Mouse (Mus musculus): ENCODE data around the gene Pofut2. TPM values are rescaled to one million over a fixed set of nuclear protein-coding genes. Genes with fewer than 3 reads are reported as not detected.

The Pofut2 gene
- polyA plus RNA-seq, 1 experiment = 8.4 TPM

DNA sequence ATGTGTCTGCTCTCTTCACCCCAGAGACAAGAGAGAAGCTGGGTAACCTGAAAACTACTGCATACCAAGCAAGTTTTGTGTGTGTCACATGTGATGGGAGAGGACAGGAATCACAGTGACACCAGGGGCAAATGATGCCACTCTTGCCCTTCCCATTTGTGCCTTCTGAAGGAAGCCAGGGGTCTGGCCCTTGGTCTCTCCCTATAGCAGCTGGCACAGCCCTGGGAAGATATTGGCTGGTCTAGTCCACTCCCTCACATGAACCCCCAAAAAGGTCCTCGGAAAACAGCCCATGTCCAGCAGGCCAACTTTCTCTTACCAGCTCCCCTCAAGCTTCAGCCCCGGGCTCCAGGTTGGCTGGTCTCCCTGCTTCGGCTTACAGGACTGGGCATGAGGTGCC lies 45.3 kb downstream of the Pofut2 start:
- H3K4me1 ChIP-seq (ENCODE audit: control insufficient read depth, insufficient read depth, low read length) = peaks cover 2% of the 10 kb centered on the region
- WGBS = 87% methylated on average over 3 of the region's 3 CpGs
- no peak overlapping the region for H3K4me3 ChIP-seq (replicated peaks; ENCODE audit: control insufficient read depth, low read depth, low read length)
- no peak overlapping the region for H3K27ac ChIP-seq (ENCODE audit: control insufficient read depth, insufficient read depth, low read depth, low read length, poor library complexity)
- TF ChIP-seq POLR2A (IDR thresholded peaks at IDR 0.05; ENCODE audit: borderline replicate concordance, control insufficient read depth, low read depth, low read length) (no peak), CTCF (IDR thresholded peaks at IDR 0.05; ENCODE audit: control insufficient read depth, insufficient read depth, low read length) (no peak)

- H3K4me1 ChIP-seq (ENCODE audit: control insufficient read depth, insufficient read depth, low read length) = peaks cover 1% of the 10 kb centered on the region; the same call in 1 of the 2 replicates
- no peak overlapping the region for H3K27ac ChIP-seq (ENCODE audit: control insufficient read depth, insufficient read depth, low read depth, low read length, poor library complexity)
- no peak overlapping the region for H3K4me3 ChIP-seq (replicated peaks; ENCODE audit: control insufficient read depth, low read depth, low read length)
- no peak for TF ChIP-seq CTCF (IDR thresholded peaks at IDR 0.05; ENCODE audit: control insufficient read depth, insufficient read depth, low read length)
- TF ChIP-seq POLR2A (IDR thresholded peaks at IDR 0.05; ENCODE audit: borderline replicate concordance, control insufficient read depth, low read depth, low read length) = no peak
- WGBS = 82% methylated on average over 4 of the region's 4 CpGs
Observed at GRCm38 (mm10) chr10:77304840-77305533, 46.0 kb downstream of the Pofut2 start.

- Histone ChIP-seq H3K4me3 (replicated peaks; ENCODE audit: control insufficient read depth, low read depth, low read length) (no peak overlapping the region), H3K27ac (ENCODE audit: control insufficient read depth, insufficient read depth, low read depth, low read length, poor library complexity) (no peak overlapping the region), H3K4me1 (ENCODE audit: control insufficient read depth, insufficient read depth, low read length) (peaks cover 1% of the 10 kb centered on the region; the same call in 1 of the 2 replicates)
- WGBS = 84% methylated on average over 8 of the region's 8 CpGs
- TF ChIP-seq CTCF (IDR thresholded peaks at IDR 0.05; ENCODE audit: control insufficient read depth, insufficient read depth, low read length) = no peak
- TF ChIP-seq POLR2A (IDR thresholded peaks at IDR 0.05; ENCODE audit: borderline replicate concordance, control insufficient read depth, low read depth, low read length) = no peak
Observed at GRCm38 (mm10) chr10:77305766-77306165, 46.7 kb downstream of the Pofut2 start.

GRCm38 (mm10) chr10:77308978-77309377 lies 50.0 kb downstream of the Pofut2 start:
- TF ChIP-seq CTCF (IDR thresholded peaks at IDR 0.05; ENCODE audit: control insufficient read depth, insufficient read depth, low read length) = no peak
- TF ChIP-seq POLR2A (IDR thresholded peaks at IDR 0.05; ENCODE audit: borderline replicate concordance, control insufficient read depth, low read depth, low read length) = no peak
- 80% methylated on average over 10 of the region's 10 CpGs for WGBS
- H3K27ac ChIP-seq (ENCODE audit: control insufficient read depth, insufficient read depth, low read depth, low read length, poor library complexity) = no peak overlapping the region

DNA sequence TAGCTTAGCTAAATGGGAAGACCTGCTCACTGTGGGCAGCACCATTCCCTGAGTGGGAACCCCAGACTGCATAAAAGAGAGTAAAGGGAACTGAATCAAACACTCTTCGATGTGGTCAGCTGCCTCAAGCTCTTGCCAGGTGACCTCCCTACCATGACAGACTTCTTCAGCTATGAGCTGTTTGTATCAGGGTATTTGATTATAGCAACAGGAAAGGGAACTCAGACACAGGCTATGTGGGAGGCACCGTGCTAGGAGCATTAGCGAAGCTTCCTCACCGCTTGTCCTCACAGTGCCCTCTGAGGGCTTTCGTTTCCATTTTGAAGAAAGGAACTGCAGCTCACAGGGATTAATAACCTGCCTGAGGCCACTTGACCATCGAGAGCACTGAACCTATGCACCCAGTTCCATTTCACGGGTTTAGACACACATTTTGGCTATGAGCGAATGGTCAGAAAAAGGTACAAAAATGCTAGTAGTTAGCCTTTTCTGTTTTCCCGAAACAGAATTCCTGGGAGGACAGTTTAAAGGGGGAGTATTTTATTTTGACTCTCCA lies 55.8 kb downstream of the Pofut2 start:
- WGBS = 55% methylated on average over 9 of the region's 9 CpGs
- no peaks in the 10 kb centered on the region for H3K4me1 ChIP-seq (ENCODE audit: control insufficient read depth, insufficient read depth, low read length)
- TF ChIP-seq POLR2A (IDR thresholded peaks at IDR 0.05; ENCODE audit: borderline replicate concordance, control insufficient read depth, low read depth, low read length) = no peak
- TF ChIP-seq CTCF (IDR thresholded peaks at IDR 0.05; ENCODE audit: control insufficient read depth, insufficient read depth, low read length) = no peak
- H3K27ac ChIP-seq (ENCODE audit: control insufficient read depth, insufficient read depth, low read depth, low read length, poor library complexity) = no peak overlapping the region
- H3K4me3 ChIP-seq (replicated peaks; ENCODE audit: control insufficient read depth, low read depth, low read length) = no peak overlapping the region

More at GRCm38 (mm10) chr10:77308978-77309377, 50.0 kb downstream of the Pofut2 start:
- H3K4me1 ChIP-seq (ENCODE audit: control insufficient read depth, insufficient read depth, low read length) = no peaks in the 10 kb centered on the region
- H3K4me3 ChIP-seq (replicated peaks; ENCODE audit: control insufficient read depth, low read depth, low read length) = no peak overlapping the region

DNA sequence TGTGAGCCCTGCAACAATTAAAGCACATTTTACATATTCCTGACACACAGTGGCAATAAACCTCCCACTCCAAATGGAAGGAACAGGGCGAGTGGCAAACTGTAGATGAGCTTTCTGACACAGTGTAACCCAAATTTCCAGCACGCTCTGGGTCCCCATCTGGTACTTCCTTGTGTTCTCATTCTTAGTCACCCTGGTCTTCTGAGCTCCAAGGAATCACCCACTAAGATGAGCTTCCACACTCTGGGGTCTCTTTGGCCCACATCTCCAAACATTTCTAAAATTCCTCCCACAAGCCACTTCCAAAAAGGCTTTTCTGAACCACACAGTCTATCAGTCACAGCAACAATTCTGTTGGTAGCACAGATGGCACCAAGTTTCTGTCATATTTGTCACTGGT lies 56.7 kb downstream of the Pofut2 start:
- H3K4me1 ChIP-seq (ENCODE audit: control insufficient read depth, insufficient read depth, low read length) = no peaks in the 10 kb centered on the region
- H3K4me3 ChIP-seq (replicated peaks; ENCODE audit: control insufficient read depth, low read depth, low read length) = no peak overlapping the region
- 77% methylated on average over 2 of the region's 2 CpGs for WGBS
- no peak overlapping the region for H3K27ac ChIP-seq (ENCODE audit: control insufficient read depth, insufficient read depth, low read depth, low read length, poor library complexity)
- TF ChIP-seq CTCF (IDR thresholded peaks at IDR 0.05; ENCODE audit: control insufficient read depth, insufficient read depth, low read length) = no peak
- TF ChIP-seq POLR2A (IDR thresholded peaks at IDR 0.05; ENCODE audit: borderline replicate concordance, control insufficient read depth, low read depth, low read length) = no peak

Other genes with a start within 250 kb of the Pofut2 start
- gene Slc19a1, start 227.0 kb upstream of the Pofut2 start, polyA plus RNA-seq (2011; ENCODE audit: insufficient read depth, insufficient read length, low replicate concordance, missing spikeins) = 8.2 and 9.7 TPM in 2 replicates
- gene Col18a1, start 92.7 kb upstream of the Pofut2 start, polyA plus RNA-seq (2011; ENCODE audit: insufficient read depth, insufficient read length, low replicate concordance, missing spikeins) = 2.6 and 3.4 TPM in 2 replicates
- gene Adarb1, start 159.1 kb downstream of the Pofut2 start, polyA plus RNA-seq (2011; ENCODE audit: insufficient read depth, insufficient read length, low replicate concordance, missing spikeins) = 1.7 and 2.1 TPM in 2 replicates

Measured in bone marrow, adult 2 months (tissue).